Mouse (Mus musculus) heart, postnatal 4 days (tissue): ENCODE results near the gene 1700056E22Rik. TPM values are rescaled to one million over a fixed set of nuclear protein-coding genes. Genes with fewer than 3 reads are reported as not detected.

Experiments
- DNase-seq: peaks from one replicate; pipeline ENCODE4 v3.0.0; 2021
- total RNA-seq, 2 experiments: library from RNA; stranded (reverse); gene quantifications; 2 replicates each; pipeline ENCODE4 v1.2.3; 2021

The 1700056E22Rik gene
- total RNA-seq: 1 to 10 TPM; 1.8 to 2.6 TPM

DNA sequence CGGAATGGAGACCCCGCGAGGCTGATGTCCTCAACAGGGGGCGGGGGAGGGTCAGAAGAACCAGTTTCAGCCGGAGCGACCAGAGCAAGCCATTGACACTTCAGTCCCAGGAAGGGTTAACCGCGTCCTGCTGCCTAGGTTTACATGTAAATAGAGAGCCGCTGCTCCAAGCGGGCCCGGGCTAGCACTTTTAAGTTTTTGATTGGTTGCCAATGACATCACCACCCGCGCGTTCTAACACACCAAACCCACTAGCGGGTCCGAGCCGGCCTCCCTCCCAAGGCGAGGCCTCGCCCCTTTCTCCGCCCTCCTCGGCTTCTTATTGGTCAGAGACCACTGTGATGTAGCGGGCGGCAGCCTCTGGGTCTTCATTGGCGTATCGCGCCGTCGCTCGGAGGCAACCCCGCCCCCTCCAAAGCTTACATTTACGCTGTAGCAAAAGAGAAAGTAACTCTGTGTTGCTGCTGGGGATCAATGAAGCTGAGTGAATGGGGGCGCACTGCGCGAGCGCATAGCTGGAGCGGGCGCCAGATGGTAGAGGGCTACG is at the start of gene 1700056E22Rik:
TSS of gene 1700056E22Rik (minus strand) at position 291 of the 547 bp plus-strand sequence.
- DNase-seq: peak; percentile 99

DNA sequence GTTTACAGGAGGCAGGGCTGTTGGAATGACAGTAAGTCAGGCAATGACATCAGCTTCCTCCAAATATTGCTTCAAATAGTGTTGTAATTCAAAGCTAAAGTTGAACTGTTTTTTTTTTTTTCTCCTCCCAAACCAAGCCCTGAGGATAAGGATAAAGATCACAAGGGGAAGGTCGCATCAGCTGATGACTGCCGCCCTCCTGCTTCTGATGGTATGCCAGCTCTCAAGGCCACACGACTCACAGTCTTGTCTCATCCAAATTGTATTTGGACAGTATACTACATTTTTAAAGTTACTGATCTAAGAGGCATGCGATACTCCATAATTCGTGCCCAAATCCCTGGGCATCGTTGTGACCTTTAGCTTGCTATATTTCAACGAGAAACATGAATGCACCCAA is 49.1 kb upstream of the 1700056E22Rik start:
- no peak for DNase-seq

DNA sequence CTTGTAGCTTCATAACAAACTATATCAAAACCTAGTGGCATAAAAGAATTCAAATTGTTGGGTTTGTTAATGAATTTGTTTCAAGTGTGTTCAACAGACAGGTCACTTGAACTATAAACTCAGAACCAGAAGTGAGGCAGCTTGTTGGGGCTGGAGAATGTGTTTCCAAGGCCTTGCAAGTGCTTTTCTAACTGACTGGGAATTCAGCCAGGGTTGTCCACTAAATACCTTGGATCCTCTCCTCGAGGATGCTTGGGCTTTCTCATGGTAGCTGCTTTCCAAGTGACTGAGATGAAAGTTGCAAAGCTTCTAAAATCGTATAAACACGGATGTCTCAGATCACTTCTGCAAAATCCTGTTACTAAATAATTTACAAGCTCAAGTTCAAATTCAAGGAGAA is 48.6 kb upstream of the 1700056E22Rik start:
- DNase-seq: no peak

DNA sequence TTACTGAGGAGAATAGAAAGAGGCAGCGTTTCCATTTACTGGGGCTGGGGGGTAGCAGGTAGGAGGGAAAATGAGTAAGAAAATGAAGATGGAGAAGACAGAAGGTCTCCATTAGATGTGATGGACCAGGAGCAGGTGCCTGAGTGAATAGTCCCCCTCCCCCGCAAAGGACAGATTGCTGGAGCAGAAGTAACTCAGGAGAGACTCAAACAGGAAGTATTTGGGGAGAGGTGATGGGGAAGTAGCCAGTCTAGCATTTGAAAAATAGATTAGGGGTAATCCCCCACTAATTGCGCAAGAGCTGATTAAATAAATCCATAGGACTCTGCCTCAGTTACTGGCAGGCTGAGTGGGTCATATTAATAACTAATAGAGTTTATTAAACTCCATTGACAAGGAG is 45.2 kb upstream of the 1700056E22Rik start:
- DNase-seq: no peak

- no peak for DNase-seq
Observed at GRCm38 (mm10) chr1:184076756-184077155, 42.7 kb upstream of the 1700056E22Rik start.

DNA sequence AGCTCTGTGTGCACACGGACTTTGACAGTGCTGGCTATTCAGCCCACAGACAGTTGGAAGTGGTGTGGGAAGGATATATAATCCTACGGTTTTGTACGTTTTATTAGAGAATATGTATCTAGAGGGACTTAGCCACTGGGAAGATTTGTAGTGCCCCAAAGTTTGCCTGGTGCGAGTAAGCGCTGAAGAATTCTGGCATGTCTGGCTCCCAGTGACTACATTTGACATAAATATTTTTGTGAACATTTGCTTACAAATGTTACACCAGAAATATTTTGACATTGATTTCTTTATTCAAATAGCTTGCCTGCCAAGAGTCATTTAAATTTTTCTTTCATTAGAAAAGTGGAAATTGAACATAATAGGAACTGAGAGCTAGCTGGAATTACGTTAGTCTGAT is 42.0 kb upstream of the 1700056E22Rik start:
- no peak for DNase-seq

GRCm38 (mm10) chr1:184068971-184069370 is 34.9 kb upstream of the 1700056E22Rik start:
- DNase-seq: no peak

GRCm38 (mm10) chr1:184067704-184068558 is 33.8 kb upstream of the 1700056E22Rik start:
- no peak for DNase-seq

DNA sequence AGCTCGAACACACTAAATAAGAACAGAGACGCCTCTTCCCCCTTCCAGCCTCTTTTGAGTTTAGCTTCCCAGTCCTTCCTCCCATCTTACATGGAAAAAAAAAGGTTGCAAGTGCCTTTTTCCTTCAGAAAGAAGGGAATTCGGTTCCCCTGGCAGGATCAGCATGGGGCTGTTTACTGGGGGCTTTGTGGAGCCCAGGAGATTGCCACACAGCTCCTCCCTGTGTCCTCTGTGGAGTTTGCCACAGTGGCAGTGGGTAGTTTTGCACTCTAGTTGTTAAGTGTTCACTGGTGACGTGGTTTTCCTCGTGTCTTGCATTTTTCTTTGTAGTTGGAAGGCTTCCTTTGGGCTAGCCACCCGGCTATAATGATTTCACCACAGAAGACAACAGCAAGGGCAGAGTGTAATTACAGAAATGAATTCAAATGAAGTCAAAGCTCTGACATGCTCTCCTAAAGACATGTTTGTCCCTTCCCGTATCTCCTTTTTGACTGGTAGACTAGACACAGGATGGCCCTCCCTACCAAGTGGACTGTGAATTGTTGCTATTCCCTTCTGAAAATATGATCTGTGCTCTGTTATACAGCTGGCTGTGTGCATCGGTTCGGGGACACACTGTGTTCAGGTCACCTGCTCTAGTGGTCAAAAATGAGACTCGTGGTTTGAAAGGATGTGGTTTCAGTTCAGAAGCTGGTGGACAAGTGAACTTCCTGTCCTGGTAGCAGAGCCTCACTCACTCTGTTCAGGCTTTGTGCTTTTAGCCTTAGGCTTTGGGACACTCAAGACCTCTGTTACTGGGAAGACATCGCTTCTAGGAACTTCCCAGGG is 32.6 kb upstream of the 1700056E22Rik start:
- DNase-seq: no peak

DNA sequence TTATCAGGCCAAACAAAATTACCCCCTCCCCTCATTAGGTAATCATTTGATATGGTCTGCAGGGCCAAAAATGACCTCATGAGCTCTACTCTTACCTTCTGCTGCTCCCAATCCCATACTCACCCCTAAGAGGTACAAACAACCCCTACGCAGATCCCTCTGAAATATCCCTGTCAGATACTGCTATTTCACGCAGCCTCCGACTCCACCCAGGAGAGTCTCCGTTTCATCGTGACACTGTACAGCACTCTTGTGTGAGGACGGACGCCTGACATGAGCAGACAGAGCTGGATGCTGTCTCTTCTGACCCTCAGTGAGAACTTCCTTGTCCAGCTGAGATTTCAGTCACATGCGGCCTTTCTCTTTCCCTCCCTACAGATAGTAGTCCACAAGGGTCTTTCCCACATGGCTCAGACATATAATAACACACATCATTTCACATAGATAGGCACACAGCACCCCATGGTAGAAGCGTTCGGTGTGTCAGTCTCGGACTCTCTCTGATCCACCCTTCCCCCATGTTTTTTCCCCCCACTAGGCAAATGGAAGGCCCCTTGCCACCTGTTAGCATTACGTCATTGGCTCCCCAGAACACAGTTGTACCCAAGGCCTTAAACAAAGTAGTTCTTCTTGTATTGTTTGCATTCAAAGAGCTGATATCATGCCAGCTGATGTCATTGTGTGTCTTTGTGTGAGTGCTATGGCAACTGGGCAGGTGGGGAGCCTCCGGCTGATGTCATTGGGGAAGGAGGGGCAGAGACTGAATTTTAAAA is 31.7 kb upstream of the 1700056E22Rik start:
- DNase-seq: no peak

GRCm38 (mm10) chr1:184064306-184064705 is 30.2 kb upstream of the 1700056E22Rik start:
- DNase-seq: peak; percentile 31

GRCm38 (mm10) chr1:184061901-184062300 is 27.8 kb upstream of the 1700056E22Rik start:
- no peak for DNase-seq

GRCm38 (mm10) chr1:184060828-184061734 is 27.0 kb upstream of the 1700056E22Rik start:
- no peak for DNase-seq

DNA sequence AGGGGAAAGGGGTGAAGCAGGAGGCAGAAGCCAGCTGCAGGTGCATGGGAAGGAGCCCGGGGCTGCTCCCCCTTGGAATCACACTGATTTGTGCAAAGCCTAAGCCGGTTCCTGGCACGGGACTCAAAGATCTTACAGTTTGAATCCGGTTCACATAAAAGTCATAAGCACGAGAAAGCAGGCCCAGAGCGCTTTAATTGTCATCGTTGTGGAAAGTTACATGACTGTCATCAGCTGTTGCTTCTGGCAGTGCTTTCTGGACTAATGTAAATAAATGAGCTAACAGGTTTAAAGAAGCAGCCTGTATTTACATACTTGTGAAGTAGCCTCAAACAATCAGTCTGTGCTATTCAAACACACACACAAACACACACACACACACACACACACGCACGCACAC is 26.3 kb upstream of the 1700056E22Rik start:
- peak; percentile 58 for DNase-seq

DNA sequence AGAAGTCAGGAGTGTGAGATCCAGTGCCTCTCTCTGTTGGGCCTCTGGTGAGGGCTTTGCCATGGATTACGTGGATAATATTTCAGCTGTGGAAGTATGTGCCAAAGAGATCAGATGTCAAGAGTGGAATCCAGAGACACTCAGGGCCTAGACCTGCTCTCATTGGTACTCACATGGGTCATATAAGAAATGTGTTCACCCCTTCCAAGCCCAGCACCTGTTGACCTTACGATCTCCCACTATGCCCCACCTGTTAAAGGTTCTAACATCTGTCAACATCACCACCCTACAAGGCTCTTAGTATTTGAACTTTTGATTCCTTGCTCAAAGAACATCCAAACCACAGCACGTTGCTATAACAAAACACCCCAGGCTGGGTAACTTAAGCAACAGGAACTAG is 25.7 kb upstream of the 1700056E22Rik start:
- DNase-seq: no peak

DNA sequence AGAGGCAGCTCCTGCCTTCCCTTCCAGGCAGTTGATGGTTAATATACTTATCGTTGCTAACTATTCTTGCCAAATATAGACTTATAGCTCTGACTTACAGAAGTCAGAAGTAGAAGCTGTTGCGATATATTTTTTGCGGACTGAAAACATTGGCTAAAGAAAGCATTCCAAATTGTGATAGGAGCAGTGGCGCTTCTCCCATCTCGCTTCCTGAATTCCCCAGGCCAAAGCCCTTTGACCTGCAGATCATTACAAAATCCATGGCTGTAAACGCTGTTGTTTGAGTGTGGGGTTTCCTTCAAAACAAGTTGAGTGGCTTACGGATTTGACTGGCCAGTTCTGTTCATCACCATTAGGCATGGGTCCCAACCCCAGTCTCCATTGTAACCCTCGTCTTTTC is 24.1 kb upstream of the 1700056E22Rik start:
- DNase-seq: no peak

- no peak for DNase-seq
Observed at GRCm38 (mm10) chr1:184054176-184054575, 20.1 kb upstream of the 1700056E22Rik start.

DNA sequence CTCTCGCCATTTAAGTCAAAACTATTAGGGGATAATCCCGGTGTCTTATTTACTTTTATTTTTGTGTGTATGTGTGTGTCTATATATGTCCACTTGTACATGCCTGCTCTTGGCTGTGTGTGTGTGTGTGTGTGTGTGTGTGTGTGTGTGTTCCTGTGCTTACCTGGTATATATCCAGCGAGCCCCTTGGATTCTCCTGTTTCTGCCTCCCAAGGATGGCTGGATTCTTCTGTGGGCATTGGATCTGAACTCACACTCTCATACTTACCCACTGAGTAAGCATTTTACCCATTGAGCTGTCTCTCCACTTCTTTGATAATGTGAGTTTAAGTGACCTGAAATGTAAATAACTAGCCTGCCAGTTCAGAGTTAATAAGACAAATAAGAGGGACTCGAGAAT is 19.6 kb upstream of the 1700056E22Rik start:
- DNase-seq: no peak

DNA sequence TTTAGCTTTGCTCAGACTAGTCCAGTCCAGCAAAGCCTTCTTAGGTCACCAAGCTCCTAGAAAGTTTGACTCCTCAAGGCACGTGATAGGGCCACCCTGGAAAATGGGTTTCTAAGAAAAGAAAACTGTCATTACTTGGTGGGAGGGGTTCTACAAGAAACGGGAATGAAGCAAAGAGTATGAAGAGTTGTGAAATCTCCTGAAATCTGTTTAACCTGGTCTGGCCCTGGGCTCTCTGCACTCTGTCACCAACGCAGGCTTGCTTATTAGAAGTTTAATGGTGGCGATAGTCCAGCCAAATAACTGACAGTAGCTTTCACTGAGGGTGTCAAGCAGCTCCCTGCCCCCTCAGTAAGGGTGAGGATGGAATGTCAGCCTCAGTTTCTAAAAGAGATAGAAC is 19.0 kb upstream of the 1700056E22Rik start:
- DNase-seq: no peak

- DNase-seq: no peak
Observed at GRCm38 (mm10) chr1:184052331-184052730, 18.2 kb upstream of the 1700056E22Rik start.

GRCm38 (mm10) chr1:184051824-184052223 is 17.7 kb upstream of the 1700056E22Rik start:
- DNase-seq: peak; percentile 75
